Mouse (Mus musculus) granulocyte monocyte progenitor cell, adult 5-6 weeks (primary cell): ENCODE measurements around the gene Hes7. TPM values are rescaled to one million over a fixed set of nuclear protein-coding genes. Genes with fewer than 3 reads are reported as not detected.
"Not testable (repeated sequence)": the region's sequence is repeated elsewhere in the genome, so short reads cannot be mapped to it uniquely, and the experiment has no call there.

Experiments used
- ATAC-seq: replicated peaks from 2 replicates; pipeline ENCODE4 v1.8.0; 2016; ENCODE audit warnings: mild to moderate bottlenecking, moderate TSS enrichment, inconsistent platforms; ENCODE audit not compliant: poor library complexity, severe bottlenecking
- total RNA-seq, 2 experiments: library from RNA; stranded (forward) in 1 of 2; stranded (reverse) in 1 of 2; fragments of 200-712, 200-1000 nt in 1 of 2; fragments of >200 nt in 1 of 2; fragmentation: Nextera tagmentation in 1 of 2; gene quantifications; 2 replicates each; pipeline ENCODE4 v1.2.3; 2014 to 2017

The Hes7 gene
- total RNA-seq, 2 experiments from 2014 or later = not detected

- no peak for ATAC-seq
These were observed 33.1 kb upstream of the Hes7 start for GRCm38 (mm10) chr11:69087082-69087481.

- ATAC-seq = no peak
These were observed 32.6 kb upstream of the Hes7 start for GRCm38 (mm10) chr11:69087597-69087996.

DNA sequence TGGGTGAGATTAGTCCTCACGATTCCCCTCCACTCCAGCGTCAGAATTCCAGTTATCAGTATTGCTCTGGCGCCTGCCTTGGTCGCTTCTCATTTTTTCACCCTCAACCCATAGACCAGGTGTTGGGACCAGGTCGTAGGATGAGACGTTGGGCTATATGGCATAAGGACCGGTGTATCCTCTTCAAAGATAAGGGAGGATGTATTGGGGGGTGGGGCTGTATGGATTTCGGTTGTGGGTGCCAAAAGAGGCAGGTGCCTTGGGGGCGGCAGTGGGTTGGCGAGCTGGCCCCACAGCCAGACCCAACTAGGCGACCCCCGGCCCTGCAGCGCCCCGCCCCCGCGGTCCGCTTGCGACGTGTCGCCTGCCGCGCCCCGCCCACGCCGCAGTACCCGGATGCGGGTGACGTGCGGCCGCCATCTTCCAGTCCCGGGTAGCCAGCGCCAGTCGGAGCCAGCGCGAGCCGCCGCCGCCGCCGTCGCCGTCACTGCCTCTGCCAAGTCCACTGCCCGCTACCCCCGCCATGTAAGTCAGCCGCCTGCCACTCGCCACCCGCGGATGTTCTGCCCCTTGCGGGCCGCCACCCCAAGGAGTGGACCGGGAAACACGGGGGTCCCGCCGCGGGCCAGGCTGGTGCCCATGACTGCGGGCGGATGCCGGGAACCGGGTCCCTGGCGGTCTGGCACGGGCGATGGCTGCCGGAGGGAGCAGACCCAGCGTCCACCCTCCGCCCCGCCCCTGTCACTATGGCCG lies 31.9 kb upstream of the Hes7 start, which contains the start of gene Vamp2:
Vamp2 (plus strand) TSS at position 388 of the 753 bp plus-strand sequence.
- peak; percentile 75 for ATAC-seq

DNA sequence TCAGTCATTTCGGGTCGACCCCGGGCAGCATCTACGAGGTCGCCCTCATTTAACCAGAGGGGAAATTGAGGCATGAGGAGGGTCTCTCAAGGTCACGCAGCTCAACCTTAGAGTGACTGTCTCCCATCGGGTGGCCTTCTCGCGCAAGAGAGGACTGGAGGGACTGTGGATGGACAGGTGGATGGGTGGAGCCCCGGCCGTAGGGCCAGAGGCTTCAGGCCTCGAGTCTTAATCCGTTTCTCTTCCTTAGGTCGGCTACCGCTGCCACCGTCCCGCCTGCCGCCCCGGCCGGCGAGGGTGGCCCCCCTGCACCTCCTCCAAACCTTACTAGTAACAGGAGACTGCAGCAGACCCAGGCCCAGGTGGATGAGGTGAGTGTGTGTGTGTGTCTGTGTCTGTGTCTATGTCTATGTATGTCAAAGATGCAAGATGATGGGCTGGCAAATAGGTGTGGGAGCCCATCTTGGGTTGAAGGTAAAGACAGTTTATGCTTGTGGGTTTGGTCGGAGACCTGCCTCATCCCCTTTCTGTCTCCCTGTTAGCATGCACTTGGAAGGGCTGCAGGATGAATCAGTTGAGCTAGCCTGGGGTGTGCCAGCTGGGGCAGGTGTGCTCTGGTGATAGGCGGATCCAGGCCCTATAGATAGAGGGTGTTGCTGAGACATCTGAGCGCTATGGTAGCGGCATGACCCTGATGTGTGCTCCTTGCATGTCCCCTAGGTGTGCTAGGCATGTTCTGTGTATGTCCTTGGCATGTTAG lies 31.2 kb upstream of the Hes7 start:
- peak; percentile 12; the same call in 1 of the 2 replicates for ATAC-seq

DNA sequence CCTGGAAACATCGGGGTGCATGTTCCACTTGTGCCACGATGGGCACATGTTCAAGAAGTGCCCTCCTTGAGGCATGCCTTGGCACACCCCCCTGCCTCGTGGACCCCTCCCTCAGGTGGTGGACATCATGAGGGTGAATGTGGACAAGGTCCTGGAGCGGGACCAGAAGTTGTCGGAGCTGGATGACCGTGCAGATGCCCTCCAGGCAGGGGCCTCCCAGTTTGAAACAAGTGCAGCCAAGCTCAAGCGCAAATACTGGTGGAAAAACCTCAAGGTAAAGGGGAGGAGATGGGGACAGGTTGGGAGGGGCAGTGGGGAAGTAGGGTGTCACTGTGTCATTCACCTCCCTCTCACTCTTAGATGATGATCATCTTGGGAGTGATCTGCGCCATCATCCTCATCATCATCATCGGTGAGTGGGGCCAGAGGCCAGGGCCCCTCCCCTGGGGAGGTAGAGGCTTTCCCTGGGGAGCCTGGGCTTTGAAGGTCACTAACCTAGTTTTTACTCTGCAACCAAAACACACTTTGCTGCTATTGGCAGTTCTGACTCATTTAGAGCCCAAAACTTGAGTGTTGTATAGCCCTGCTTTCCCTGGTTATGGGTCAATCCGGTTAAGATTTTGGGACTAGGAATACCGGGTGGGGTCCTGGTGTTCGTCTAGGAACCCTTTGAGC lies 30.5 kb upstream of the Hes7 start:
- ATAC-seq = no peak

- ATAC-seq = no peak
These were observed 29.8 kb upstream of the Hes7 start for GRCm38 (mm10) chr11:69090367-69090766.

GRCm38 (mm10) chr11:69091566-69092385 lies 28.4 kb upstream of the Hes7 start:
- ATAC-seq = no peak

DNA sequence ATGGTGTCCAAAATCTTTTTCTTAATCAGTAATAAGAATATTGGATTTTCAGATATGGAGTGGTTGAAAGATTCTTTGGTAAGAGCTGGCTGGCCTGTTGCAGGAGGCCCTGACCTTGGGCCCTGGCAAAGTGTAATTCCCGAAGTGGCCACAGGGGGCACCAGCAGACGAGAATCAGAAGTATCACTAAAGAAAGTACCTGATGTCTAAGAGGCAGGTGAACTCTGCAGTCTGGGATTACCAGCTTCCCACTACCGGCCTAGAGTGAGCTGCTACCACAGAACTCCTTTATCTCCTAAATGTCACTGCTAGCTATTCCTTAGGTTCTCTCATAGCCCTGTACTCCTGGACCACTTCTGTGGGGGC lies 27.8 kb upstream of the Hes7 start:
- ATAC-seq = no peak

- ATAC-seq = no peak
These were observed 27.3 kb upstream of the Hes7 start for GRCm38 (mm10) chr11:69092871-69093270.

DNA sequence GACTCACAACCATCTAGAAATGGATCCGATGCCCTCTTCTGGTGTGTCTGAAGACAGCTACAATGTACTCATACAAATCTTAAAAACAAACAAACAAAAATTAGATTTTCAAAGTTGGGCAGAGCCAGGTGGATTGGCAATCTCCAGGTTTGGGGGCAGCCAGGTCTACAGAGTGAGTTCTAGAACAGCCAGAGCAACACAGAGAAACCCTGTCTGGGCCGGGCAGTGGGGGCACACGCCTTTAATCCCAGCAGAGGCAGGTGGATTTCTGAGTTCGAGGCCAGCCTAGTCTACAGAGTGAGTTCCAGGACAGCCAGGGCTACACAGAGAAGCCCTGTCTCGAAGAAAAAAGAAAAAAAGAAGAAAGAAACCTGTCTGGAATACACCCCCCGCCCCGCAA lies 26.3 kb upstream of the Hes7 start:
- ATAC-seq = not testable (repeated sequence)

- peak; percentile 54 for ATAC-seq
These were observed 25.3 kb upstream of the Hes7 start, which contains the start of gene Per1 for GRCm38 (mm10) chr11:69094697-69095429. Gene Per1 (plus strand): TSS chr11:69095217.

- no peak for ATAC-seq
These were observed 24.5 kb upstream of the Hes7 start for GRCm38 (mm10) chr11:69095511-69096231.

DNA sequence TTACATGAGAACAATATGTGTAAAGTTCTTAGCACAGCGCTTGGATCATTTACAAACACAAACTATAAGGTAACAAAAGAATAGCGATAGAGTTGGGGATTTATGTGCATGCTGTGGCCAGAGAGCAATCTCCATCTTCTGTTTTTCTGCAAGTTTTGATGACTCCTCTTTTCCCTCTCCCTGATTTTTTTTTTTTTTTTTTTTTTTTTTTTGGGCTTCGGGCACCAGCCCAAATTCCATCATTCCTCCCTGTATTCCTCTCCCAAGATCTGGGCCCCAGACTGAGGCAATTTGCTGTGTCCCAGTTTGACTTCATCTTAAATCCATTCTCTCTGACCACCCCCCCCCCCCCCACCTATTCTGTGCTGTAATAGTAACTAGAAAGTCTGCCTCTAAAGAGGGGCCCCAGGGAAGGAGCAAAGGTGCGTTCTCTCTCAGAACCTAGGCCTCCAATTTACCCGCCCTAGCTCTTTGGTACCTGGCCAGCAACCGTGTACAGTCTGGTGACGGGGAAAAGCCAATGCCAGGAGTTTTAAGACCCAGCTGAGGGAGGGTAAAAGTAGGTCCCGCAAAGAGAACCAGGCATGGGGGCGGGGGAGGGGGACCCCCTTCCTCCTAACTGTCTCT lies 23.7 kb upstream of the Hes7 start:
- no peak for ATAC-seq

DNA sequence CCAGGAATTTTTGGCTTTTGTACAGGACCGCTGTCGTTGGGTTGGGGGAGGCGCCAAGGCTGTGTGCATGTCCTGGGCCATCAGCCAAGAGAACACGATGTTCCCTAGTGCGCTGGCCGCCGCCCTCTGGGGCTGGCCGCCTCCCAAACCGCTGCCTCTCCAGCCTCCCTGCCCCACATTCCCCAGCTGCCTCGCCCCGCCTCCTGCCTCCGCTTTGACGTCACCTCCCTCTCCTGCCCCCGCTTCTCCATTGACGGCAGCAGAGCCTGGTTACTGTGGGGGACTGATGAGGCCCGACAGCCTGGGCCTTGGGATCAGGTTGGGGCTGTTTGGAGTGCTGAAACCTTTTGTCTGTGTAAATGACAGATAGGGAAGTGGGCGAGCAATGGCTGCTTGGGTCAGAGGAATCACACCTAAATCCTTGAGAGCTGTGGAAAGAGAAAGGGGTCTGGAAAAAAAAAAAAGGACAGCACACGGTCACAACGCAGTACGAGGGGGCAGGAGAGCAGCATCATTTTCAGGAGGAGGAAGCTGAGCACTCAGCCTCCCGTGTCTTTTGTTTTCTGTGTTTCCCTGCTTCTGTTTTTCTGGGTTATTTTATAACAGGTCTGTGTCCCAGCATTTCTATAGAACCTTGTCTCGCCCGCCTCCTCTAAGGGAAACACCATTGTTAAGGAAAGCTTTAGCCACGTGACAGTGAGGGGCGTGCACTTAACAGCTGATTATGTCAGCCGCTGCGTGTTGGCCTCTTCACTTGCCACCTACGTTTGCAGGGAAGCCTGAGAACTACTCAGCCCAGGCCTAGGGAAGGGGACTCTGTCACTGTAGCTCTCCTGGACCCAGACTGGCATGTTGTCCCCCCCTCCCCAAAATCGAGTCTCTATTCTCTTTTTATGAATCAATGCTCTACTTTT lies 23.0 kb upstream of the Hes7 start:
- ATAC-seq = peak; percentile 35

DNA sequence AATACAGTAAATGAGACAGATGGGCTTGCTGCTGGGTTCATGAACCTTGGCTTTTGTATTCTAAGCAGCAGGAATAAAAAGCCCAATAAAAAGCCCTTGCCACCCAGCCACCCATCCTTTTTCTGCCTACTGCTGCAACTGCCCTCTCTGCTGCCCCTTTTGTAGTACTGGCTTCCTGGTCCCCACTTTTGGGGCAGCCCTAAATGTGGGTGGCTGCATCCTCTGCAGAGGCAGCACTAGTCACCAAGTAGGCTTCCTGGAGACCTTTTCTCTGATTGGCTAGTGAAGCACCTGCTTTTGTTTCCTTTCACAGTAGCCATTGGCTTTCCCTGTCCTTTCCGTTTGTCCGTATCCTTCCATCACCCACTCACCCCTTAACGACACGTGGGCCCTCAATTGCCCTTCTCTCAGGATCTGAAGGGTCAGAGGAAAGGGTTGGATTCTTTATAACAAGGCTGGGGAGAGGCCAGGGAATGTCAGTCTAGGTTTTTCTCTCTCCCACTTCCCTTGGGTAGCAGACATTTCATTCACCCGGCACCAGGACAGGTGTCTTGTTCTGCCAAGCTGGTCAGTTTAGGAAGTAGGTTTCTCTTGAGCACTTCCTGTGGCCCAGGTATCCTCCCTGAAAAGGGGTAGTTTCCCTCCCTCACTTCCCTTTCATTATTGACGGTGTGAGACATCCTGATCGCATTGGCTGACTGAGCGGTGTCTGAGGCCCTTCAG lies 22.0 kb upstream of the Hes7 start:
- ATAC-seq = no peak

GRCm38 (mm10) chr11:69098762-69099091 lies 21.5 kb upstream of the Hes7 start:
- peak; percentile 42 for ATAC-seq
